Mouse (Mus musculus): ENCODE measurements around the gene Gm20489.

DNA sequence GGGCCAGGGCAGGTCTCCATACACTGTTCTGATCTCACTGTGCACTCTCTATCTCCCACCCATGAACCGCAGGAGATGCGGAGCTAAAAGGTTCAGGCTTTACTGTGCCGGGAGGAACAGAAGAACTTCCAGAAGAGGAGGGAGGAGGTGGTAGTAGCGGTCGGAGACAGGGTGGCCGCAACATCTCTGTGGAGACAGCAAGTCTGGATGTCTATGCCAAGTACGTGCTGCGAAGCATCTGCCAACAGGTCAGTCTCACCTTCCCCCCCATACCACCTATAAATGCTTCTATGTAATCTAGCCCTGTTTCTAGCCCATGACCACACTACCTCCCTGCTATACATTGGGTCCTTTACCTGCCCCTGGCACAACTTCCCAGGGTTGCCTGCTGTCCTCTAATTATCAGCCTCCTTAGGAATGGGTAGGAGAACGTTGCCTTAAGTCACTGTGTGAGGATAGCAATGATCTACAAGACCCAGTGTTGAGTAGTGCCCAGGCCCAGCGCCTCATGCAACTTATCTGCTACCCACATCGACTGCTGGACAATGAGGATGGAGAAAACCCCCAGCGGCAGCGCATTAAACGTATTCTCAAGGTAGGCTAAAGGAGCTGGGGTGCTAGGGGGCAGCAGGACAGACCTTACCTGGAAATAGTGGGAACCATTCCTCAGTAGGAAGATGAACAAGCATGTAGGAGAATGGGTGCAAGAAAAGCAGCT lies 17.3 kb upstream of the Gm20489 start:
- TF ChIP-seq CTCF (IDR thresholded peaks at IDR 0.05; ENCODE audit: control insufficient read depth, insufficient read depth, insufficient read length) (no peak), MAX (IDR thresholded peaks at IDR 0.05) (no peak)
